12 mouse cellular contexts compared by ENCODE assay signal in genomic region chr17:23683226-23683625, GRCm38 (mm10). TPM values are rescaled to one million over a fixed set of nuclear protein-coding genes. Genes with fewer than 3 reads are reported as not detected.
DNase-seq lines count a peak whose midpoint lies in the region; ATAC-seq and TF ChIP-seq lines count a peak whose summit lies in the region.
"Had no signal": no experiment of that assay in that cellular context is flagged by ENCODE, and none has a peak within 500 bp of the region (broad histone marks: within the 10 kb centered on the region; RNA-seq: fewer than 3 reads in every experiment).

No protein-coding gene starts in this region.

- H3K4me2 ChIP-seq in hindbrain, embryonic 16.5 days (ENCODE audit: low read length) = no peak overlapping the region
- H3K4me2 ChIP-seq in midbrain, embryonic 11.5 days = no peak overlapping the region
- no peak overlapping the region for H3K4me2 ChIP-seq in midbrain, embryonic 15.5 days
- H3K4me2 ChIP-seq in embryonic facial prominence, embryonic 13.5 days = peak overlapping the region; percentile 47
- H3K4me2 ChIP-seq in limb, embryonic 14.5 days (replicated peaks; ENCODE audit: low read depth, low read length, severe bottlenecking) = peak overlapping the region; percentile 34
- H3K4me2 ChIP-seq: hindbrain, embryonic 15.5 days; neural tube, embryonic 13.5 days had no signal

- H3K36me3 ChIP-seq in hindbrain, embryonic 10.5 days = no peaks in the 10 kb centered on the region
- no peaks in the 10 kb centered on the region for H3K36me3 ChIP-seq in hindbrain, embryonic 16.5 days (ENCODE audit: control insufficient read depth, insufficient read depth, low read length)
- no peaks in the 10 kb centered on the region for H3K36me3 ChIP-seq in midbrain, embryonic 11.5 days (ENCODE audit: control insufficient read depth, insufficient read depth, low read length)
- H3K36me3 ChIP-seq in midbrain, embryonic 15.5 days (replicated peaks) = no peaks in the 10 kb centered on the region
- H3K36me3 ChIP-seq in embryonic facial prominence, embryonic 13.5 days = no peaks in the 10 kb centered on the region
- H3K36me3 ChIP-seq in limb, embryonic 14.5 days (ENCODE audit: control insufficient read depth, insufficient read depth, low read length) = no peaks in the 10 kb centered on the region
- H3K36me3 ChIP-seq: hindbrain, embryonic 15.5 days; neural tube, embryonic 13.5 days had no signal

- 24% methylated on average over 15 of the region's 15 CpGs for WGBS in hindbrain, embryonic 10.5 days
- 27% methylated on average over 15 of the region's 15 CpGs for WGBS in hindbrain, embryonic 16.5 days
- WGBS in midbrain, embryonic 11.5 days = 26% methylated on average over 15 of the region's 15 CpGs
- 28% methylated on average over 15 of the region's 15 CpGs for WGBS in midbrain, embryonic 15.5 days
- 13% methylated on average over 15 of the region's 15 CpGs for WGBS in embryonic facial prominence, embryonic 13.5 days
- 17% methylated on average over 15 of the region's 15 CpGs for WGBS in limb, embryonic 14.5 days

- peaks cover 37% of the 10 kb centered on the region for H3K4me1 ChIP-seq in hindbrain, embryonic 10.5 days (replicated peaks)
- peaks cover 6% of the 10 kb centered on the region; the same call in 1 of the 2 replicates for H3K4me1 ChIP-seq in hindbrain, embryonic 16.5 days (ENCODE audit: control insufficient read depth, insufficient read depth, low read depth, low read length)
- H3K4me1 ChIP-seq in midbrain, embryonic 11.5 days (ENCODE audit: control insufficient read depth, insufficient read depth, low read length) = peaks cover 13% of the 10 kb centered on the region; the same call in 1 of the 2 replicates
- H3K4me1 ChIP-seq in midbrain, embryonic 15.5 days = peaks cover 6% of the 10 kb centered on the region
- peaks cover 19% of the 10 kb centered on the region for H3K4me1 ChIP-seq in embryonic facial prominence, embryonic 13.5 days
- peaks cover 28% of the 10 kb centered on the region for H3K4me1 ChIP-seq in limb, embryonic 14.5 days (ENCODE audit: control insufficient read depth, insufficient read depth, low read length)

- H3K4me3 ChIP-seq in hindbrain, embryonic 10.5 days = peak overlapping the region; percentile 39
- H3K4me3 ChIP-seq in hindbrain, embryonic 16.5 days (ENCODE audit: low read length) = no peak overlapping the region
- no peak overlapping the region for H3K4me3 ChIP-seq in midbrain, embryonic 11.5 days (ENCODE audit: low read depth, low read length)
- no peak overlapping the region for H3K4me3 ChIP-seq in midbrain, embryonic 15.5 days
- peak overlapping the region; percentile 30 for H3K4me3 ChIP-seq in embryonic facial prominence, embryonic 13.5 days
- peak overlapping the region; percentile 20 for H3K4me3 ChIP-seq in limb, embryonic 14.5 days (replicated peaks; ENCODE audit: low read length)
- H3K4me3 ChIP-seq: hindbrain, embryonic 15.5 days; neural tube, embryonic 13.5 days had no signal

- no peak for TF ChIP-seq POLR2A in limb, embryonic 14.5 days (IDR thresholded peaks at IDR 0.05; ENCODE audit: borderline replicate concordance, extremely low read depth, insufficient read depth, insufficient read length)

- ATAC-seq in hindbrain, embryonic 16.5 days = no peak
- no peak for ATAC-seq in midbrain, embryonic 11.5 days (ENCODE audit: low FRiP score)
- no peak for ATAC-seq in midbrain, embryonic 15.5 days (replicated peaks)
- ATAC-seq in embryonic facial prominence, embryonic 13.5 days (ENCODE audit: insufficient number of reproducible peaks, insufficient read depth, low FRiP score, low TSS enrichment, low read depth) = no peak
- ATAC-seq in limb, embryonic 14.5 days (ENCODE audit: low FRiP score, low read depth) = no peak

- peak overlapping the region; percentile 71 for H3K27ac ChIP-seq in hindbrain, embryonic 10.5 days
- no peak overlapping the region for H3K27ac ChIP-seq in hindbrain, embryonic 16.5 days (ENCODE audit: low read depth, low read length)
- no peak overlapping the region for H3K27ac ChIP-seq in midbrain, embryonic 11.5 days (ENCODE audit: low read depth, low read length)
- H3K27ac ChIP-seq in midbrain, embryonic 15.5 days = no peak overlapping the region
- peak overlapping the region; percentile 36 for H3K27ac ChIP-seq in embryonic facial prominence, embryonic 13.5 days
- peak overlapping the region; percentile 33 for H3K27ac ChIP-seq in limb, embryonic 14.5 days (replicated peaks; ENCODE audit: low read depth, low read length)
- H3K27ac ChIP-seq: hindbrain, embryonic 15.5 days; neural tube, embryonic 13.5 days had no signal

- no peak overlapping the region for H3K9ac ChIP-seq in hindbrain, embryonic 16.5 days (ENCODE audit: low read depth, low read length)
- H3K9ac ChIP-seq in midbrain, embryonic 11.5 days (ENCODE audit: low read length) = no peak overlapping the region
- no peak overlapping the region for H3K9ac ChIP-seq in midbrain, embryonic 15.5 days
- peak overlapping the region; percentile 46 for H3K9ac ChIP-seq in embryonic facial prominence, embryonic 13.5 days
- H3K9ac ChIP-seq in limb, embryonic 14.5 days (ENCODE audit: low read depth, low read length, severe bottlenecking) = peak overlapping the region; percentile 40; the same call in 1 of the 2 replicates
- H3K9ac ChIP-seq: hindbrain, embryonic 15.5 days; neural tube, embryonic 13.5 days had no signal

- H3K27me3 ChIP-seq in hindbrain, embryonic 10.5 days (ENCODE audit: insufficient read depth, poor library complexity, severe bottlenecking) = peaks cover 68% of the 10 kb centered on the region
- peaks cover 51% of the 10 kb centered on the region for H3K27me3 ChIP-seq in hindbrain, embryonic 16.5 days (replicated peaks; ENCODE audit: control insufficient read depth, insufficient read depth, low read length)
- H3K27me3 ChIP-seq in midbrain, embryonic 11.5 days (ENCODE audit: control insufficient read depth, insufficient read depth, low read length) = peaks cover 55% of the 10 kb centered on the region
- H3K27me3 ChIP-seq in midbrain, embryonic 15.5 days (replicated peaks) = peaks cover 60% of the 10 kb centered on the region
- peaks cover 71% of the 10 kb centered on the region for H3K27me3 ChIP-seq in embryonic facial prominence, embryonic 13.5 days
- H3K27me3 ChIP-seq in limb, embryonic 14.5 days (ENCODE audit: control insufficient read depth, insufficient read depth, low read length) = peaks cover 44% of the 10 kb centered on the region

- no peak for DNase-seq in hindbrain, embryonic 10.5 days (ENCODE audit: low spot score)
- DNase-seq in midbrain, embryonic 11.5 days (ENCODE audit: low spot score, missing footprints) = peak; percentile 85
- DNase-seq in limb, embryonic 14.5 days (ENCODE audit: low spot score) = no peak
- DNase-seq in frontal cortex, postnatal 25 days (ENCODE audit: low spot score in 2 of 2) = no peak
- DNase-seq in right cerebral cortex, adult 18-20 months = no peak
- DNase-seq: lung, postnatal 4 days; thymus, postnatal 4 days had no signal

- no peaks in the 10 kb centered on the region for H3K9me3 ChIP-seq in hindbrain, embryonic 10.5 days
- no peaks in the 10 kb centered on the region for H3K9me3 ChIP-seq in hindbrain, embryonic 16.5 days (ENCODE audit: control insufficient read depth, low read length)
- no peaks in the 10 kb centered on the region for H3K9me3 ChIP-seq in midbrain, embryonic 11.5 days (ENCODE audit: control insufficient read depth, low read length)
- H3K9me3 ChIP-seq in midbrain, embryonic 15.5 days = no peaks in the 10 kb centered on the region
- H3K9me3 ChIP-seq in embryonic facial prominence, embryonic 13.5 days = no peaks in the 10 kb centered on the region
- no peaks in the 10 kb centered on the region for H3K9me3 ChIP-seq in limb, embryonic 14.5 days (ENCODE audit: control insufficient read depth, low read length)
- H3K9me3 ChIP-seq: hindbrain, embryonic 15.5 days; neural tube, embryonic 13.5 days had no signal

RNA-seq across cellular contexts. Expression of gene Cldn9, which starts 0.6 kb away (rescaled TPM):
- polyA plus RNA-seq in hindbrain, embryonic 10.5 days (2016; fragmentation: Nextera tagmentation; extraction: Ambion mirVana) = 6.3 and 13.1 TPM in 2 replicates
- polyA plus RNA-seq in hindbrain, embryonic 16.5 days (2015; fragmentation: Nextera tagmentation; extraction: Ambion mirVana) = 1.6 and 2.0 TPM in 2 replicates
- polyA plus RNA-seq in midbrain, embryonic 11.5 days (2014; fragmentation: Nextera tagmentation; extraction: Ambion mirVana) = 0.58 and 0.82 TPM in 2 replicates
- 0.68 and 0.89 TPM in 2 replicates for polyA plus RNA-seq in midbrain, embryonic 15.5 days (2015; fragmentation: Nextera tagmentation; extraction: Ambion mirVana)
- polyA plus RNA-seq in embryonic facial prominence, embryonic 13.5 days (2015; fragmentation: Nextera tagmentation; extraction: Ambion mirVana) = 8.7 and 14.3 TPM in 2 replicates
- polyA plus RNA-seq in limb, embryonic 14.5 days (2012; rRNA removed) = 4.0 and 5.1 TPM in 2 replicates
- polyA plus RNA-seq in limb, embryonic 14.5 days (2014; fragmentation: Nextera tagmentation; extraction: Ambion mirVana) = 5.9 and 9.6 TPM in 2 replicates

RNA-seq across cellular contexts. Expression of gene Cldn6, which starts 4.2 kb away (rescaled TPM):
- polyA plus RNA-seq in hindbrain, embryonic 10.5 days (2016; fragmentation: Nextera tagmentation; extraction: Ambion mirVana) = 20.8 and 54.2 TPM in 2 replicates
- 0.34 and 0.54 TPM in 2 replicates for polyA plus RNA-seq in hindbrain, embryonic 16.5 days (2015; fragmentation: Nextera tagmentation; extraction: Ambion mirVana)
- 2.3 and 2.5 TPM in 2 replicates for polyA plus RNA-seq in midbrain, embryonic 11.5 days (2014; fragmentation: Nextera tagmentation; extraction: Ambion mirVana)
- polyA plus RNA-seq in midbrain, embryonic 15.5 days (2015; fragmentation: Nextera tagmentation; extraction: Ambion mirVana) = 0.23 TPM in 1 of 2 replicates, not detected in the other
- 34.8 and 47.1 TPM in 2 replicates for polyA plus RNA-seq in embryonic facial prominence, embryonic 13.5 days (2015; fragmentation: Nextera tagmentation; extraction: Ambion mirVana)
- polyA plus RNA-seq in limb, embryonic 14.5 days (2012; rRNA removed) = 13.6 and 14.0 TPM in 2 replicates
- 11.3 and 14.7 TPM in 2 replicates for polyA plus RNA-seq in limb, embryonic 14.5 days (2014; fragmentation: Nextera tagmentation; extraction: Ambion mirVana)

RNA-seq across cellular contexts. Expression of gene Tnfrsf12a, which starts 6.0 kb away (rescaled TPM):
- polyA plus RNA-seq in hindbrain, embryonic 10.5 days (2016; fragmentation: Nextera tagmentation; extraction: Ambion mirVana) = 2.7 and 7.1 TPM in 2 replicates
- 5.8 and 6.1 TPM in 2 replicates for polyA plus RNA-seq in hindbrain, embryonic 16.5 days (2015; fragmentation: Nextera tagmentation; extraction: Ambion mirVana)
- polyA plus RNA-seq in midbrain, embryonic 11.5 days (2014; fragmentation: Nextera tagmentation; extraction: Ambion mirVana) = 2.0 and 2.2 TPM in 2 replicates
- 2.4 and 2.5 TPM in 2 replicates for polyA plus RNA-seq in midbrain, embryonic 15.5 days (2015; fragmentation: Nextera tagmentation; extraction: Ambion mirVana)
- polyA plus RNA-seq in embryonic facial prominence, embryonic 13.5 days (2015; fragmentation: Nextera tagmentation; extraction: Ambion mirVana) = 10.4 and 13.1 TPM in 2 replicates
- polyA plus RNA-seq in limb, embryonic 14.5 days (2012; rRNA removed) = 13.6 and 16.1 TPM in 2 replicates
- polyA plus RNA-seq in limb, embryonic 14.5 days (2014; fragmentation: Nextera tagmentation; extraction: Ambion mirVana) = 20.3 and 24.0 TPM in 2 replicates

RNA-seq across cellular contexts. Expression of gene Thoc6, which starts 9.5 kb away (rescaled TPM):
- 72.7 and 80.2 TPM in 2 replicates for polyA plus RNA-seq in hindbrain, embryonic 10.5 days (2016; fragmentation: Nextera tagmentation; extraction: Ambion mirVana)
- polyA plus RNA-seq in hindbrain, embryonic 16.5 days (2015; fragmentation: Nextera tagmentation; extraction: Ambion mirVana) = 41.3 and 42.1 TPM in 2 replicates
- 55.1 and 57.0 TPM in 2 replicates for polyA plus RNA-seq in midbrain, embryonic 11.5 days (2014; fragmentation: Nextera tagmentation; extraction: Ambion mirVana)
- polyA plus RNA-seq in midbrain, embryonic 15.5 days (2015; fragmentation: Nextera tagmentation; extraction: Ambion mirVana) = 39.1 and 42.9 TPM in 2 replicates
- polyA plus RNA-seq in embryonic facial prominence, embryonic 13.5 days (2015; fragmentation: Nextera tagmentation; extraction: Ambion mirVana) = 46.6 and 53.5 TPM in 2 replicates
- 45.5 and 51.2 TPM in 2 replicates for polyA plus RNA-seq in limb, embryonic 14.5 days (2012; rRNA removed)
- polyA plus RNA-seq in limb, embryonic 14.5 days (2014; fragmentation: Nextera tagmentation; extraction: Ambion mirVana) = 41.8 and 44.2 TPM in 2 replicates

RNA-seq across cellular contexts. Expression of gene Hcfc1r1, which starts 9.8 kb away (rescaled TPM):
- 34.0 and 45.4 TPM in 2 replicates for polyA plus RNA-seq in hindbrain, embryonic 10.5 days (2016; fragmentation: Nextera tagmentation; extraction: Ambion mirVana)
- 150 and 153 TPM in 2 replicates for polyA plus RNA-seq in hindbrain, embryonic 16.5 days (2015; fragmentation: Nextera tagmentation; extraction: Ambion mirVana)
- 37.4 and 40.6 TPM in 2 replicates for polyA plus RNA-seq in midbrain, embryonic 11.5 days (2014; fragmentation: Nextera tagmentation; extraction: Ambion mirVana)
- 120 and 121 TPM in 2 replicates for polyA plus RNA-seq in midbrain, embryonic 15.5 days (2015; fragmentation: Nextera tagmentation; extraction: Ambion mirVana)
- polyA plus RNA-seq in embryonic facial prominence, embryonic 13.5 days (2015; fragmentation: Nextera tagmentation; extraction: Ambion mirVana) = 64.0 and 79.4 TPM in 2 replicates
- polyA plus RNA-seq in limb, embryonic 14.5 days (2012; rRNA removed) = 63.4 and 73.3 TPM in 2 replicates
- polyA plus RNA-seq in limb, embryonic 14.5 days (2014; fragmentation: Nextera tagmentation; extraction: Ambion mirVana) = 85.3 and 85.4 TPM in 2 replicates

Comparison
In these comparisons a context has a peak if more than half of its experiments do, and no peak if none do; other contexts are left out.
1. H3K27ac ChIP-seq: peak in hindbrain, embryonic 10.5 days (single experiment), embryonic facial prominence, embryonic 13.5 days (single experiment) and limb, embryonic 14.5 days (single experiment); none in hindbrain, embryonic 16.5 days (single experiment), midbrain, embryonic 11.5 days (single experiment) and midbrain, embryonic 15.5 days (single experiment).
2. H3K4me3 ChIP-seq: peak in hindbrain, embryonic 10.5 days (single experiment), embryonic facial prominence, embryonic 13.5 days (single experiment) and limb, embryonic 14.5 days (single experiment); none in hindbrain, embryonic 16.5 days (single experiment), midbrain, embryonic 11.5 days (single experiment) and midbrain, embryonic 15.5 days (single experiment).
3. H3K4me2 ChIP-seq: peak in embryonic facial prominence, embryonic 13.5 days (single experiment) and limb, embryonic 14.5 days (single experiment); none in hindbrain, embryonic 16.5 days (single experiment), midbrain, embryonic 11.5 days (single experiment) and midbrain, embryonic 15.5 days (single experiment).
4. H3K9ac ChIP-seq: peak in embryonic facial prominence, embryonic 13.5 days (single experiment) and limb, embryonic 14.5 days (single experiment); none in hindbrain, embryonic 16.5 days (single experiment), midbrain, embryonic 11.5 days (single experiment) and midbrain, embryonic 15.5 days (single experiment).